Mouse (Mus musculus) MEL (cell line): Measurements from ENCODE around the gene Tuba1b. TPM values are rescaled to one million over a fixed set of nuclear protein-coding genes. Genes with fewer than 3 reads are reported as not detected.
"Not testable (repeated sequence)": the region's sequence is repeated elsewhere in the genome, so short reads cannot be mapped to it uniquely, and the experiment has no call there.

Source experiments
- DNase-seq: peaks from one replicate; pipeline ENCODE4 v3.0.0; 2011; ENCODE audit warnings: low read depth, low spot score
- H3K27ac ChIP-seq: 2 replicates; pipeline ENCODE4 v1.5.1; 2012; ENCODE audit warnings: low read depth, mild to moderate bottlenecking, control low read depth, low read length, moderate library complexity; ENCODE audit not compliant: control insufficient read depth
- H3K27me3 ChIP-seq, 2 experiments: fragments of 150-350 bp in 1 of 2; sonication (generic) in 1 of 2; 2 replicates each; pipeline ENCODE4 v1.6.1; 2012; ENCODE audit warnings: low read length in 2 of 2, mild to moderate bottlenecking in 2 of 2, improper control_type of control experiment in 1 of 2, moderate library complexity in 1 of 2; ENCODE audit not compliant: insufficient read depth in 2 of 2, control insufficient read depth in 1 of 2
- H3K36me3 ChIP-seq, 2 experiments: 2 replicates each; pipeline ENCODE4 v1.6.1; 2012 to 2014; ENCODE audit warnings: low read length in 2 of 2, improper control_type of control experiment in 1 of 2, inconsistent platforms in 1 of 2, mild to moderate bottlenecking in 1 of 2; ENCODE audit not compliant: insufficient read depth in 2 of 2, control insufficient read depth in 1 of 2
- H3K4me1 ChIP-seq, 2 experiments: fragments of 150-350 bp in 1 of 2; sonication (generic) in 1 of 2; 2 replicates each; pipeline ENCODE4 v1.6.1; 2012; ENCODE audit warnings: low read length in 2 of 2, improper control_type of control experiment in 1 of 2, mild to moderate bottlenecking in 1 of 2; ENCODE audit not compliant: insufficient read depth in 2 of 2, control insufficient read depth in 1 of 2
- H3K4me3 ChIP-seq, 2 experiments: fragments of 150-350 bp in 1 of 2; sonication (generic) in 1 of 2; 2 replicates each; pipeline ENCODE4 v1.5.1; 2012; ENCODE audit warnings: low read depth in 2 of 2, low read length in 2 of 2, mild to moderate bottlenecking in 2 of 2, moderate library complexity in 2 of 2, control low read depth in 1 of 2, improper control_type of control experiment in 1 of 2; ENCODE audit not compliant: control insufficient read depth in 1 of 2, insufficient read depth in 1 of 2
- H3K79me2 ChIP-seq: 2 replicates; pipeline ENCODE4 v1.6.1; 2012; ENCODE audit warnings: mild to moderate bottlenecking, low read length, moderate library complexity; ENCODE audit not compliant: control insufficient read depth, poor library complexity, insufficient read depth
- H3K9ac ChIP-seq: 2 replicates; pipeline ENCODE4 v1.6.1; 2012; ENCODE audit warnings: low read depth, mild to moderate bottlenecking, control low read depth, low read length, moderate library complexity; ENCODE audit not compliant: control insufficient read depth, poor library complexity, severe bottlenecking
- H3K9me3 ChIP-seq: fragments of 150-350 bp; sonication (generic); replicated peaks from 2 replicates; pipeline ENCODE4 v1.6.1; 2012; ENCODE audit warnings: mild to moderate bottlenecking, low read length, improper control_type of control experiment, moderate library complexity; ENCODE audit not compliant: insufficient read depth
- CHD2 ChIP-seq: IDR thresholded peaks from 2 replicates; pipeline ENCODE4 v1.6.1; 2011; ENCODE audit warnings: low read length, improper control_type of control experiment
- HCFC1 ChIP-seq: IDR thresholded peaks from 2 replicates; pipeline ENCODE4 v1.6.1; 2012; ENCODE audit warnings: low read depth, mild to moderate bottlenecking, inconsistent platforms, low read length, improper control_type of control experiment, moderate library complexity
- KAT2A ChIP-seq: conservative IDR thresholded peaks from 2 replicates; pipeline ENCODE4 v1.6.1; 2012; ENCODE audit warnings: low read depth, low read length, improper control_type of control experiment, inconsistent platforms
- MAFK ChIP-seq: IDR thresholded peaks from 2 replicates; pipeline ENCODE4 v1.6.1; 2011; ENCODE audit warnings: low read depth, mild to moderate bottlenecking, low read length, improper control_type of control experiment, borderline replicate concordance
- MAX ChIP-seq: IDR thresholded peaks from 2 replicates; pipeline ENCODE4 v1.6.1; 2011; ENCODE audit warnings: low read length, improper control_type of control experiment
- MEF2A ChIP-seq: IDR thresholded peaks from 2 replicates; pipeline ENCODE4 v1.6.1; 2014; ENCODE audit warnings: low read depth, mild to moderate bottlenecking, inconsistent platforms, low read length, improper control_type of control experiment; ENCODE audit not compliant: poor library complexity, insufficient replicate concordance, severe bottlenecking; ENCODE audit errors: extremely low read depth
- MXI1 ChIP-seq: IDR thresholded peaks from 2 replicates; pipeline ENCODE4 v1.6.1; 2011; ENCODE audit warnings: mild to moderate bottlenecking, low read depth, low read length, improper control_type of control experiment
- MYC ChIP-seq: IDR thresholded peaks from 2 replicates; pipeline ENCODE4 v1.6.1; 2011; ENCODE audit warnings: low read depth, mild to moderate bottlenecking, low read length, improper control_type of control experiment, moderate library complexity
- NELFE ChIP-seq: IDR thresholded peaks from 2 replicates; pipeline ENCODE4 v1.6.1; 2011; ENCODE audit warnings: low read depth, low read length, improper control_type of control experiment
- RCOR1 ChIP-seq: IDR thresholded peaks from 2 replicates; pipeline ENCODE4 v1.6.1; 2012; ENCODE audit warnings: low read depth, mild to moderate bottlenecking, inconsistent platforms, low read length, improper control_type of control experiment
- TAL1 ChIP-seq: IDR thresholded peaks from 2 replicates; pipeline ENCODE4 v1.6.1; 2012; ENCODE audit warnings: mild to moderate bottlenecking, inconsistent platforms, low read length, moderate library complexity, mixed read lengths
- TCF12 ChIP-seq: IDR thresholded peaks from 2 replicates; pipeline ENCODE4 v1.6.1; 2014; ENCODE audit warnings: low read depth, mild to moderate bottlenecking, inconsistent platforms, low read length, improper control_type of control experiment, moderate library complexity
- ZC3H11A ChIP-seq: IDR thresholded peaks from 2 replicates; pipeline ENCODE4 v1.6.1; 2012; ENCODE audit warnings: low read depth, mild to moderate bottlenecking, inconsistent platforms, low read length, improper control_type of control experiment
- polyA plus RNA-seq, 2 experiments: library from polyadenylated mRNA; stranded (reverse) in 1 of 2; unstranded in 1 of 2; fragments of >175 nt in 1 of 2; fragments of >200 nt in 1 of 2; gene quantifications; 2 replicates each; pipeline versions ENCODE4 v1.2.1 to v1.2.4; 2012; ENCODE audit warnings: low replicate concordance in 2 of 2, low read depth in 1 of 2; ENCODE audit not compliant: insufficient read length in 2 of 2, insufficient read depth in 1 of 2, missing spikeins in 1 of 2
- total RNA-seq: library from RNA; depleted of rRNA; stranded (reverse); fragments of 300-350 nt; gene quantifications from 2 replicates; pipeline ENCODE4 v1.2.3, GENCODE M21; 2012

Tuba1b gene
- total and polyA plus RNA-seq, 3 experiments: 1,577 to 1,861 TPM; not detected in 1

GRCm38 (mm10) chr15:98976763-98977758 lies 42.7 kb upstream of the Tuba1b start:
- Histone ChIP-seq H3K9me3 (no peaks in the 10 kb centered on the region), H3K27me3 (peaks cover 12 to 28% of the 10 kb centered on the region in 2 experiments), H3K4me1 (no peaks in the 10 kb centered on the region), H3K79me2 (no peaks in the 10 kb centered on the region), H3K27ac (no peak overlapping the region), H3K4me3 (no peak overlapping the region), H3K9ac (no peak overlapping the region), H3K36me3 (no peaks in the 10 kb centered on the region)
- no peak for DNase-seq
- TF ChIP-seq MAFK (peak; percentile 92), CHD2 (no peak)

GRCm38 (mm10) chr15:98973015-98973614 lies 38.8 kb upstream of the Tuba1b start:
- TF ChIP-seq MYC: no peak
- no peak for TF ChIP-seq ZC3H11A
- TF ChIP-seq TAL1: no peak
- no peak for TF ChIP-seq MEF2A
- TF ChIP-seq HCFC1: no peak
- no peak for TF ChIP-seq MAX
- no peak for TF ChIP-seq RCOR1
- TF ChIP-seq MXI1: no peak
- TF ChIP-seq MAFK: no peak
- TF ChIP-seq CHD2: no peak
- TF ChIP-seq TCF12: no peak
- TF ChIP-seq NELFE: no peak
- TF ChIP-seq KAT2A: no peak
- Histone ChIP-seq H3K27me3 (peaks cover 16 to 20% of the 10 kb centered on the region in 2 experiments), H3K9ac (no peak overlapping the region), H3K36me3 (no peaks in the 10 kb centered on the region), H3K4me1 (no peaks in the 10 kb centered on the region), H3K9me3 (no peaks in the 10 kb centered on the region), H3K4me3 (no peak overlapping the region), H3K79me2 (no peaks in the 10 kb centered on the region), H3K27ac (no peak overlapping the region)
- DNase-seq: no peak

GRCm38 (mm10) chr15:98971576-98972320 lies 37.4 kb upstream of the Tuba1b start:
- not testable (repeated sequence) for H3K9ac ChIP-seq, H3K79me2 ChIP-seq, H3K9me3 ChIP-seq, H3K4me3 ChIP-seq, H3K4me1 ChIP-seq, H3K27ac ChIP-seq, DNase-seq, H3K36me3 ChIP-seq
- peaks cover 14 to 16% of the 10 kb centered on the region in 2 experiments for H3K27me3 ChIP-seq
